Mouse (Mus musculus): ENCODE data around the gene Znrf4.

Gene Znrf4

DNA sequence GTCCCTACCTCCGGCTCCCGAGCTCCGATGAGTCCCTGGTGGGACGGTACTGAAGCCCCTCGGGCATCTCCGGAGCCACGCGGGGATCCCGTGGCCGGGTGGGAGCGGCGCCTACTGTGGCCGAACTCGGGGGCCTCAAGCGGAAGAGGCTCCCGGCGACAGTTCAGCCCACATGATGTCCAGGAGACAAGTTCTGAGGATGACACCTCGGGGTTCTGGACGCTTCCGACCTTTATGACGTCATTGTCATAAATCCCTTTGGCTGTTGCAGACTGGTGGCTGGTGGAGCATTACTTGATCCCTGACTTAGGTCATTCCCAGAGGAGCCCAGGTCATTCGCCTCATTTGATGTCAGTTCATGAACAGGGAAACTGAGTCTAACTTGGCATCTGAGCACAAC lies at the start of gene Znrf4:
TSS of gene Znrf4 (minus strand) at position 122 of the 400 bp plus-strand sequence.
- DNase-seq: no peak

DNA sequence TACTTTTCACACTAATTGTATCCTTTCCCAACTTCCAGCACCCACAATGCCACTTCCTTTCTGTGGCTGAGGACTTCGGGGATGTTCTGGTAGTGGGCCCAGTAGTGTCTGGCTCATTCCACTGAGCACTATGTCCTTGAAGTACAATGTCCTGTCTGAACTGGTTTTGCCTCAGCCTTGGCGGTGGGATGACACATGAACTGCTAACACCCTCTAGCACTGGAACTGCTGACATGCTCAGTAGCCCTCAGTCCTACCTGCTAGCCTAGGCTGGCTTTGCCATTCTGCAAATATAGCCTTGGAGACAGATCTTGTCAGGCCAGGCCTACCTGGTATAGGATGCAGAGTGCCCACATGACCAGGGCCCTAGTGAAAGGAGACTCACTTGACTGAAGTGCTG lies 49.6 kb upstream of the Znrf4 start:
- no peak for DNase-seq

DNA sequence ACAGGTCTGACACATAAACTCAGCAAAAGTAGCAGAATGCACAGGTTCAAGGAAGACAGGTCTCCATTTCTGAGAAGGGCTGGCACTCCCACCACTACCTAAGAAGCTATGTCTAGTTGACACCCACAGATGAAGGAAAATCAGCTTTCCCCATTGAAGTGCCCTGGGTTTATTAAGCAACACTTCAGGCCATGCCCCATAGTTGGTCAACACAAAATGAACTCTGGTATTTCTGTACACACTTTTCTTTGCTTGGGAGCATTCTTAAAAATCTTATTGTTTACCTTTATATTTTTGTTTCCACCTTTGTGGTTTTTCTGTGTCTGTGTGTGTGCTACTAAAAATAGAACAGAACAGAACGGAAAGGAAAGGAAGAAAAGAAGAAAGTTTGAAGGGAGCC lies 47.9 kb upstream of the Znrf4 start:
- no peak for DNase-seq

DNA sequence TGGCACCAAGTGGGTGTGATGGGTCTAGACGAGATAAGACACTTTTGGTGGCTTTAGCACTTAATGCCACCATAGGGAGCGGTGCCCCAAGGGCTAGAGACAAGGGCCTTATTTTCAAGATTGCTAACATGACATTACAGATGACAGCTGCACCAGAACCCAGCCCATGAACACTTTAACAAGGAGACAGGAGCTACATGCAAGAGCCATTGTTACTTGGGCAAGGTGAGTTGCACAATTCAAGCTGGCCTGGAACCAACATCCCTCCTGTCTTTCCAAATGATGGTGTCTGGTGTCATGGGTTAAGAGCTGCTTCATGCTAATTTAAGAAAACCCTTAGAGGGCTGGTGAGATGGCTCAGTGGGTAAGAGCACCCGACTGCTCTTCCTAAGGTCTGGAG lies 47.2 kb upstream of the Znrf4 start:
- no peak for DNase-seq

DNA sequence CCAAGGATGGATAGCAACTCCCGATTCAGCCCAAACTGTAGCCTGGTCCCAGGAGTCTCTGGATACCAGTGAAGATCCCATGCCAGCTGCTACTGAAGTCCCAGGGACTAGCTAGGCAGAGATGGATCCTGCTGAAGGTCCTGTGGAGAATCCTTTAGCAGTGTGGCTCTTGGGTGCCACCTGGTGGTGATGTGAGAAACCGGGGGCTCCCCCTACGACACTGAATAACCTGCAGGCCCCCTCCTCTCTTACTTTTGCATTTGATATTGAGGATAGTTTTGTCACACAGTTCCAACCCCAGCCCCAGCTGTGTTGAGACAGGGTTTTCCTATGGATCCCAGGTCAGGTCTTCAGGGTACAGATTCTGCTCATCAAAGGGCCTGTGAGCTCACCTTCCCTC lies 46.2 kb upstream of the Znrf4 start:
- peak; percentile 71 for DNase-seq

DNA sequence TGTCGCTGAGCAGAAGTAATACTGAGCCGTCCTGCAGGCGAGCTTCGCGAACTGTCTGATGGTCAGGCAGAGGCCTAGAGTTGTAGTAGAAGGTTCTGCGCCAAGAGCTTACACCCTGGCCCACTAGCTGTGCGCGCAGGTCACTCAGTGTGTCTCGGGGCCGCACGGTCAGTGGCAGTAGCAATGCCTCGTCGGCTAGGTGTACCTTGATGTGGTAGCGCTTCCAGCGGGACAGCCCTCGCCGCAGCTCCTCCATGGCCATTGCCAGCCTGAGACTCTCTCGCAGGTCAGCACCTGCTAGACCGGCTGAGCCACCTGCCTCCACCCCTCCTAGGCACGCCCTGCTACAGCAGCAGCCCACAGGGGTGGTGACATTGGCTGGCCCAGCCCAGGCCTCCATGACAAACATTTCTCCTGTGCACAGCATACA lies 41.9 kb upstream of the Znrf4 start, which contains the start of gene Gm20219:
TSS of gene Gm20219 (minus strand) at position 266 of the 430 bp plus-strand sequence.
- peak; percentile 58 for DNase-seq

DNA sequence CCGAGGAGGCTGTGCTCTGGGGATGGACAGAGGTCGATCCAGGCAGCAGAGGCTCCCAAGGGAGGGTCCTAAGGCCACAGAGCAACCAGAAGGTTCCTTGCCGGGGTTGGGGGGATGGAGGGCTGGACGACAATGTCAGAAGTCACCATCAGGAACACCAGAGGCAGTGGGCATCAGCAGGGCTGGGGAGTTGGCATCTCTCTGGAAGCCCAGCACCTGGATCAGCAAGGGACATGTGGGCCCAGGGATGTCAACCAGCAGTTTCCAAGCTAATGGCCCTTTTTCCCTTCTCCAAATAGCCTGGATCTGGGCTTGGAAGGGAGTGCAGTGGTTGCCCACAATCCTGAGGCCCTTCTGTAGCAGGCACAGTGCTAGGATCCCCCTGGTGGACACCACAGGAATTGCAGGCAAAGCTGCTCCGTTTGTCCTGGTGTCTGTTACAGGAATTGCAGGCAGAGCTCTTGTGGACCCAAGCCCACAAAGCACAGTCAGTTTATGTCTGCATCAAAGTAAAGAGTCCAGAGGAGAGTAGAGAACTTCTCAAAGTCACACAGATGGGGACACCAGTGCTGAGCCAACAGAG lies 40.6 kb upstream of the Znrf4 start:
- peak; percentile 75 for DNase-seq

DNA sequence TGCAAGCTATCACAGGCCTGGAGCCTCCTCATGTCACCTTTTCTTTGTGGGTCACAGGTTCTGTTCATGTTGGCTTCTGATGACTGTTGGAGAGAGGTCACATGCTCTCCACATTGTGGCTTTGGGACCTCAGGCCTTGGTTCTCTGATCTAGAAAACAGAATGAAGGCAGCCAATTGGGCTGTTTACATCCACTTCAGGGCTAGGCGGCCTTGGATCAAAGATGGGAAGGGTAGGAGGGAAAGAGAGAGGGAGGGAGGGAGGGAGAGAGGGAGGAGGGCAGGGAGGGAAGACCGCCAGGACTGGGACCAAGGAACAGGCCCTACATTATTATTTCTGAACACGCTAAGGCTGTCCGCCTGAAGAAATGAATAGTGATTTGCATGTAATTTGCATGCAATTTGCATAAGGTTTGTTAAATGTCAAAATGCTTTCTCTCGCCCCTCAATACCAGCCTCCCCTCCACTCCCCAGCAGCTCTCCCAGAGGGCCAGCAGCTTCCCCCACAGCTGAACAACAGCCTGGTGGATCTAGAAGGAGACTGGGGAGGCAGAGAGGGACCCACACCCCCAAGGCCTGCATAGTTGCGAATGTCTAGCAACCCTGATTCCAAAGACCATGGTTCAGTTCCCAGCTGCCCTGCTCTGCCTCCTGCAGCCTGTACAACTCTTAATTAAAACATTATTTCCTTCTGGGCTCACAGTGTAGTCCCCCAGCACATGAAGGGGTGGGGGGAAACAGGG lies 39.8 kb upstream of the Znrf4 start:
- DNase-seq: no peak

DNA sequence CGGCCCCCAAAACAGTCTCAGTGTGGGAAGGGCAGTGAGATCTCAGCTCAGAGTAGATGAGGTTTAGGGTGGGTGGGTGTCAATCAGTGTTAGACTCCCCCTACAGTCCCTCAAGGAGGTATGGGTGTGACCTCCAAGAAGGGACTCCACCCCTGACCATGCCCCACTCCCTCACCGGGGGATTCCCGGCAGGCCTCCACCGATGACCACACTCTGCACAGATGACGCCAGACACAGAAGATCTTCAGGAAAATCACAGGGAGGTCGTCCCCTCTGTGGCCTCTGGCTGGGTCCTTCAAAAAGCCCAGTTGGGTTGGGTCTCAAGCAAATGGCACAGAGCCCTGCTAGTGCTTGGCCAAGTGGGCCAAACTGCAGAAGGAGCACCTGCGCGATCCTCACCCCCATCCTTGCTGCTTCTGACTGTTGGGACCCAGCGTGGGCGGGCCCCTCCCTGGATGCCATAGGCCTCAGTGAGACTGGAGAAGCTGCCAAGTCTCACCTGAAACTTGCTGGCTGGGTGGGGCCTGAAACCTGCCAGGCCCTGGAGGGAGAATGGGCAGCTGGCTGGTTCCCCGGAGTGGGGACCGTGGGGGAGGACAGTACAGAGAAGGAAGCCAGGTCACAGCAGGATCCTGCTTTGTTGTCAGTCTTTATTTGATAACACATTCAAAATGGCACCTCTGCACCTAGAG lies 38.7 kb upstream of the Znrf4 start:
- no peak for DNase-seq

DNA sequence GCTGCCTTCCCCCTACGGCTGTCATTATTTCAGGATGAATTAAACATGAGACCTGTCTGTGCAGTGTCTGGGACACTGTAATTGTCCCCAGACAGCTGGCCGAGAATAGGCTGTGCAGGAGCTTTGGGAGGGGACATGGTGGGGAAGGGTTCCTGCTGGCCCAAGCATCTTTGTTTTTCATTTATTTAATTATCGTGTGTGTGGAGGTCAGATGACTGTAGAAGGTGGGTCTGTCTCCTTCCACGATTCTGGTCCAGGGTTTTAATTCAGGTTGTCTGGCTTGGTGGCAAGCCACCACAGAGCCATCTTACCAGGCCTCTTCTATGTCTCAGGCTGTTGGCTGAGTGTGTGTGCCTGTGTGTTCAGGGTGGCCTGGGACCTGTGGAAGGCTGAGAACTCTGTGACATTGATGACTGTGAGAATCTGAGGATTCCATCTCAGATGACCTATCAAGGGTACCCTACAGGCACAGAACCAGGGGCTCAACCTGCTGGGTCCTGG lies 36.4 kb upstream of the Znrf4 start:
- DNase-seq: no peak

DNA sequence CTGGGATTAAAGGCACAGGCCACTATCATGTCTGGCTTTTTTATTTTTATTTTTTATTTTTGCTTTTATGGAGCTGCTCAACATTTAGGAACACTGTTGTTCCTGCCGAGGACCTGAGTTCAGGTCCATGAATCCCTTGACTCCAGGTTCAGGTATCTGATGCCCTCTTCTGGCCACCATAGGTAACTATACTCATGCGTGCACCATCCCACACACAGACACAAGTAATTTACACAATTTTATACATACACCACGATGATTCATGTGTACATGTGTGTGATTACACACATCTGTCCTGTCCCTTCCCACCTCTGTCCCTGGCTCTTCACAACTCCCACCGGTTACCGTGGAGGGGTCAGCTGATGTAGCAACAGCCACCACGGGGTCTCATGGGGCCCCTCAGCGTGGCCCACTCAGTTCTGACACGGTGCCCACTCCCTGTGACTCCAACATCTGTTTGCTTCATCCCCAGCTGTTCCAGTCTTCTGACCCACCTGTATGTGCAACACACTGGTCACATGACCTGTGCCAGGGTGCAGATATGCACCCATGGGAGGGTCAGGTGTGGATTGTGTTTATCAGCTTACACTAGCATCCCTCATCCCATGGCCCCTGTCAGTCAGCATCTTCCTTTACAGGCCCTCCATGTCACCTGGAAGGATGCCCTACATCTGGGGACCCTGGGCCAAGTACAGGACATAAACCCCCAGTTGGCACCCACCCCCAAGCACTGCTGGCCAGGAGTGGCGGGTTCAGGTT lies 35.8 kb upstream of the Znrf4 start:
- DNase-seq: no peak

DNA sequence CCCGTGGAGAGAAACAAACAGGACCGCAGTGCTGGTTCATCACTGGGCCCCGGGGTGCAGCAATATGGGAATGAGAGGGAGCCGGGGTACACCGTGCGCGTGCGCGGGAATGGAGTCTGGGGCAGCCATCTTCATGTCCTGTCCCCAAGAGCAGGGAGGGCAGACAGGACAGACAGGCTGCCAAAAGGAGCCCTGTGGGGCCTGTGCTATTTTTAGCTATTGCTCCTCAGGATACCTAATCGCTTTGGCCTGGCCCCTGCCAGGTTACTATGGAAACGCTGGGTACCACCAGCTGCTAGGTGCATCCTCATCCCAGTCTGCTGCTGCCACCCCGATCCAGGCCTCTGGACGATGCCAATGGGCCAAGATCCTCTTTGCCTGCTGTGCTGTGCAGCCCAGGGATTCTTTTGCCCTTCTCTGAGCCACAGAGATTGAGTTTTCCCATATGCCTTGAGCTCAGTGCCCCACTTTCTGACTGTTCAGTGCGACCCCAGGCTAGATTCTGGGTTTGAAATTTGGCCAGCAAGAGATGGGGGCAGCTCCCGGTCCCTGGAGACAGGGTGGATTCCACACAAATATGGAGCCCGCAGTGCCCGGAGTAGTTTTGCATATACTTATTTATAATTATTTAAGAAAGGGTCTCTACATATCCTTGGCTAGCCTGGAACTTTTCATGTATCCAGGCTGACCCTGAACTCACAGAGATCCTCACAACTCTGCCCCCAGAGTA lies 35.0 kb upstream of the Znrf4 start:
- DNase-seq: no peak

DNA sequence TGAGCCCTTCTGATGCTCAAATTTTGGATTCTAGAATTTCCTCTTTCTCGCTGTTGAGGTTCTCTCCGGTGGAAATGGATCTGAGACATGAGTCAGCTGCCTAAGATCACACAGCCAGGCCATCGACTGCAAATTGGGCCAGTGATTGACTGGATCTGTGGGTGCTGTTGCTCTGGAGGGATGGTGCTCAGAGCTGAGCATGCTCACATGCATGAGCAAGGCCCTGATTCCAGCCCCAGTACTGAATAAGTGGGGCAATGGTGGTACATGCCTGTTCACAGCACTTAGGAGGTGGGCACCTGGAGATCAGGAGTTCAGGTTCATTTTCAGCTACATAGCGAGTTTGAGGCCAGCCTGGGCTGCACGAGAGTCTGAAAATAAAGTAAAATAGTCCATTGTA lies 34.3 kb upstream of the Znrf4 start:
- DNase-seq: no peak

DNA sequence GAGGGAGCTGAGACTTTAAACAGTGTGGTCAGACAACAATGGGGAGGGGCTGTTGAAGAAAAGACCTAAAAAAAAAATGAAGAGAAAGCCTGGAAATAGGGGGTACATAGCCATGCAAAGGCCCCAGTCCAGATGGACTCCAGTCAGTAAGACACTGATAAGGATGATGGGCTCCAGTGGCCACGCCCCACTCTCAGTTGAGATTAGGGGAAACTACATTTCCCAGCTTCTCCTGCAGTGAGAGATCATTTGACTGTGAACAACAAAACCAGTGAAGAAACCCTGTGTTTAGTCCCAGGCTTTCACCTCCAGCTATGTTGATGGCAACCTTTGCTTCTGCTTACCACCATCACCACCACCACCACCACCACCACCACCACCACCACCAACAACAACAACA lies 33.7 kb upstream of the Znrf4 start:
- DNase-seq: no peak

DNA sequence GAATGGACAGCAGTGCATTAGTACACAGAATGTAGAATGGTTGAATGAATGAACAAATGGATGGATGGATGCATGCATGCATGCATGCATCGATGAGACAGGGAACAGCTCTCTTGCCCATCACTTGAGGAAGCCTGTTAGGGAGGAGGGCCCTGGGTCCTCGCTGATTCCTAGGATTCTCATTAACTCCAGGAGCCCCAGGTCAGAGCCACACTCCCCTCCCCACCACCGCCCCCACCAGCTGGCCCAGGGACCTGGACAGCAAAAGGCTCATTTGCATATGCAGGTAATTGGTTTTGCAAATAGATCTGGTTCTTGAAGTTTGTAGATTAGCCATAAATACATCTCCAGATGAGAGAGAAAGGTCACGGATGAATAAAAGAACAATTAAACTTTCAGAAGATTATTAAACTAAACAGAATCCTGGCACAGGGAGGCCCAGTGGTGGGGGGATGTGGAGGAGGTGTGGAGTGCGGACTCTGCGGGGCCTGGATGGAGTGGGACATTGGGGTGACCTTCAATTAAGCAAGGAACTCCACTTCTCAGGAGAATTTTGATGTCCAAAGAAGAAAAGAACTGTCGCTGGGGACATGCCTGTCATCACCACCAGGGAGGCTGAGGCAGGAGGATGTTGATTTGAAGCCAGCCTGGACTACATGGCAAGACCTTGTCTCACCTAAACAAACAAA lies 32.6 kb upstream of the Znrf4 start:
- DNase-seq: no peak

DNA sequence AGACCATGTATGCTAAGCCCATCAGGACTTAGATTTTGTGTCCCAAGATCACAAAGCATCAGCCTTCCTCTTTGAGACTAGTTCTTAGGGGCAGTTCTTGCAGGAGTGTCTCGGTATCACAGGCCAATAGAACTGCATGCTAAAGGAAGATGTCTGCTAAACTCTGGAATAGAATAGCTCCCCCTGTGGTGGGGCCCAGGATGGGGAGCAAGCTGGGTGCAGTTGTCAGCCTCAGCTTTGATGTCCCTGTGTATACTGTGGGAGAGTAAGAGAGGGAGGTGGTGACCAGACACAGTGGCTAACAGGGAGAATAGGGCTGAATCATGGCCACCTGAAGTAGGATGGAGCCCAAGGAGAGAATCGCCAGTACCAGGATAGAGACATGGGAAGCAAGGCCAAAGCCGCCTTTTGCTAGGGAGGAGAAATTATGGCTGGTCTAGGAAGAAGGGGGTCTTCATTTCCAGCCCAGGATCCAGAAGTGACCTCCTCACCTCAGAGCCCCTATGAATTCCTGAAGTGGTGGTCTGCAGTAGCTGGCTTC lies 31.5 kb upstream of the Znrf4 start:
- DNase-seq: no peak

DNA sequence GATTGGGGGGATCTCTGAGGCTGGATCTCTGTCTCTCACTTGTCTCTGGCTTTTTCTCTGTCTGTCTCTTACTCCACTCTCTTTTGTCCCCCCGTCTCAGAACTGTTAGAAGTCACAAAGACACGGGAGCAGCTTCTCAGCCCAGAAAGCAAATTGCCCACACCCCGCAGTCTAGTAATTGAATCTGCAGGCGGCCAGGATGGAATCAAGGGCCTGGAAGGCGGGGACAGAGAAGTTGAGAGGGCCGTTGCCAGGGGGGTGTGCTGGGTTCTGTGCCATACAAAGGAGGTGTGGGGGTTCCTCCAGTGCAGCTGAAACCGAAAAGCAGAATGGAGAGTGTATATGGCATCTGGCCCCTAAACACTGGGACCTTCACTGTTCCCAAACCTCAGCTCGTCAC lies 30.5 kb upstream of the Znrf4 start:
- DNase-seq: no peak

DNA sequence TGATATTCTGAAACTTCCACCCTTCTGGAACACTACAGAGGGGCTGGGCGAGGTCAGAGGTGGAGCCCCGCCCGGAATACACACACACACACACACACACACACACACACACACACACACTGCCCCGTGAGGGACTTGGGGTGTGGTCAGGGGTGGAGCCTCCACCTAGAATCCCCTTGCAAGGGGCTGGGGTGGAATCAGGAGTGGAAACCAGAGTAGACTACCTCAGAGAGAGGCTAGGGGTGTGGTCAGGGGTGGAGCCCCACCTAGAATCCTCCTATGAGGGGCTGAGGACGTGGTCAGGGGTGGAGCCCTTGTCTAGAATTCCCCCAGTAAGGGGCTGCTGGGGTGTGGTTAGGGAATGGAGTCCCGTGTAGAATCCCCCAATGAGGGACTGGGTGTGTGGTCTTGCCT lies 28.3 kb upstream of the Znrf4 start:
- no peak for DNase-seq

DNA sequence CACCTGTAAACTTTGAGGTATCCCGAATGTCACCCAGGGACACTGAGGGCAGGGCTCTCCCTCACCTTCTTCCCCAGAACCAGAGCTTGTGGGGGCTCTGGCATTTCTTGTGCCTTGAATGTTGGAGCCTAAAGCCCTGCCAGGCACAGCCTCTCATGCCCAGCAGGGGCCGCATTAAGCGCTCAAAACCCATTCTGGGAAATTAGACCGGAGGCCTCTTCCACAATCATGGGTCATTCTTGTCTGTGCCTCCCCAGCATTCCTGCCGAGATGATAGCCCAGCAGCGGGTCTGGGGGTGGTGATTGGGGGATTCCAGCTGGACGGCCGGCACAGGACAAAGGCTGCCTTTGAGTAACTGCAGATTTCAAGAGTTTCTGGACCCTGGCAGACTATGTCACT lies 25.7 kb upstream of the Znrf4 start:
- DNase-seq: no peak

DNA sequence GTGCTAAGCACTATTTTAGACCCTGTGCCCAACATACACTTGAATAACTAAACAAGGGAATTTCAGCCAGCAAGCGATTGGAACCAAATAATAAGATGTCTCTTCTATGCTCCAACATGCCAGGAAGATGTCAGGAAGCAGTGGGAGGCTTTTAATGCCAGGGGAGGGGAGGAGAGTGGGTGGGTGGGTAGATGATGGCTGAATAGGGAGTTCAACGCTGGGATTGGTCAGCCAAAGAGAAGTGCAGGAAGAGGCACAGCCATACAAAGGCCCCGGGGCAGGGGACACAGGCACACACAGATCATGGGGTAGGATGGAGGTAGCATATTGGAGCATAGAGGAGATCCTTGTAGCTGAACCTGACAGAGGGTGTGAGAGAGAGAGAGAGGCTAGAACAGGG lies 24.6 kb upstream of the Znrf4 start:
- no peak for DNase-seq

DNA sequence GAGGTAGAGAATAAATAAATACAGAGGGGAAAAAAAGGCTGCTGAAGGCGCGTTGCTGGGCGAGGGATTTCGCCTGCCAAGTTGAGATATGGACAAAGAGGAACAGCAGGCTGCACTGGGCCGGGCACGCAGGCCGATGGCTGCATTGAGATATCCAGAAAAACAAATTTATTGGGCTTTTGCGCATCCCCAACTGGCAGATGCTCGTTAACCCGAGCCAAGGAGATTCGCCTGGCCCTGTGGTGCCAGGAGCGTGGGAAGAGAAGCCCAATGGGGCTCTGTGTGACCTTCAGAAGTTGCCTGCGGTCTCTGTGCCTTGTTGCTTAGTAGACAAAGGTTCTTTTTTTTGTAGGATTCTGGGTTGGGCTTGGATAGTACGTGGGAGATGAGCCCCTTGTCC lies 24.0 kb upstream of the Znrf4 start:
- no peak for DNase-seq

DNA sequence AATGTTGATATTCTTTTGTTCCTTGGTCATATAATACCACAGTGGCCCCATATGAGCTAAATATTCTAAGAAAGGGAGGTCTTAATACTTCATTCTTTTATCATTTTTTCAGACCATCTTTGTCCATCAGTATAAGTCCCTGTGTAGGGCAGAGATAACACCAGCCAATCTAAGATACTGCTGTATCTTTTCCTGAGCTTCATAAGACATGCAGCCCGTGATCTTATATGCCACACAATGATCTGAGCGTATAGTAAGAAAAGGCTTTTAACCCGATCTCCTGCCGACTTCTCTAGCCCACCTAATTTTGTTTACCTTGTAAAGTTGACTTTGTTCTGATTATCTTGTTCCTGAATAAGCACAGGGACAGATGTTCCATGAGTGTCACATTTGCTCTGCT lies 12.7 kb upstream of the Znrf4 start:
- no peak for DNase-seq

Data from lung, postnatal 14 days (tissue).